Mouse (Mus musculus) CD8-positive naive resting alpha-beta T cell, adult 2 months (primary cell): Measurements from ENCODE around the gene Nphs2.

Source experiments
- DNase-seq, 2 experiments: peaks; one replicate each; pipeline ENCODE4 v3.0.0; 2022; ENCODE audit warnings: low read depth in 2 of 2, low spot score in 2 of 2

Nphs2 gene

DNA sequence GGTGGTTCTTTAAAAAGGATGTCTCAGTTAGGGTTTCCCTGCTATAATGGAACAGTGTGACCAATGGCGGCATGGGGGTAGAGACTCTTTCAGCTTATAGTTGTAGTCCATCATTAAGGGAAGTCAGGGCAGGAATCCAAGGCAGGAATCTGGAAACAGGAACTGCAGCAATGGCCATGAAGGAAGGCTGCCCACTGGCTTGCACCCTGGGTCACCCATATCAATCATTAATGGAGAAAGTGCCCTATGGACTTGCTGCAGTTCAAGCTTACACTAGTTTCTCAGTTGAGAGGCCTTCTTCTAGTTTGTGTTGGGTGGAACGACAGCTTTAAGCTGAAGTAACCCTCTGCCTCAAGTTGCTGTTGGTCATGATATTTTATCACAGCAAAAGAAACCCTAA lies 41.9 kb downstream of the Nphs2 start:
- DNase-seq: no peak

DNA sequence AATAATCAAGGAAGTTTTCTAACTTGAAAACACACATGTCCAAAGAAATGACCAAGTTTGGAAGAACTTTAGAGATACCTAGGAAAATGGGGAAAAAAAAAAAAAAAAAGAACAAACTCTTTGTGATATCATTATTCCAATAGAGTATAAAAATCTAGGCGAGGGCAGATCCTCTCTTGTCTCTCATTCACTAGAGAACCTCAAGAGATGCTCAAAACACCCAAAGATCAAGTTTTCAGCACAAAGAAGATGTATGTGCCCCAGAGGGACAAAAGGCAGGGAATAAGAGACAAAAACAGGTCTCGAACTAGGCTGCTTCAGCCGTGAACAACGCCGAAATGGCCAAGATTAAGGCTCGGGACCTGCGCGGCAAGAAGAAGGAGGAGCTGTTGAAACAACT lies 55.2 kb downstream of the Nphs2 start, which contains the start of gene Gm2000:
Gm2000 (plus strand) TSS at position 301 of the 400 bp plus-strand sequence.
- no peak for DNase-seq
